ENCODE assay signal across 8 mouse cellular contexts in the genomic region with DNA sequence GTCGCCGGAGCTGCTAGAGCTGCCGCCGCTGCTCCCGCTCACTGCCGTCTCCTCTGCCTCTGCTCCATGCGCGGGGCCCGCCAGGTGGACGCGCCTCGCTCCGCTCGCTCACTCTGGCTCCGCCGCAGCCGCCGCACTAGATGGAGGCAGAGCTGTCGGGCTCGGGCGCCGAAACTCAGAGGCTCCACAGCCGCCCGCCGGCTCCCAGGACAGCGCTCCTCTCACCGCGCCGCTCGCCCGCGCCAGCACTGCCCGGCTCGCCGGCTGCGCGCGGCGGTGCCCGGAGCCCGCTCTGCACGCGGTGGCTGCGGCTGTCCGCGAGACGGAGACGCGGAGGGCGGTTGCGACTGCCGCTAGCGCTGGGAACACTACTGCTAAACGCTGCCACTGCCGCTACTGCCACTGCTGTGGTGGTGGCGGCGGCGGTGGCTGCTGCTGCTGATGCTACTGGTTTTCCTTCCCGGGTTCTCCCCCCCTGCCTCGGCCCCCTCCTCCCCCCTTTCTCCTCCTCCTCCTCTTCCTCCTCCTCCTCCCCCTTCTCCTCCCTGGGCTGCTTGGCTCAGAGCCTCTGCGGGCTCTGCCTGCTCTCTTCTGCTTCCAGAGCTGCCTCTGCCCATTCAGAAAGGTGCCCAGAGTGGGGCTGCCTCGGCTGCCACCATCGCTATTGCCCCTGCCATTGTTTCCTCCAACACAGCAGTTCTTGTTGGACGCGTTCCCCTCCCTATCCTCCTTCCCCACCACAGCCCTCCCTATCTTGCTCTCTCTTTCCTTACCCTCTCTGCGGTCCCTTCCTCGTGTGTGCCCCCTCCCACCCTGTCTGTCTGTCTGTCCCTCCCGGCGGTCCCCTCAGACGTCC. TPM values are rescaled to one million over a fixed set of nuclear protein-coding genes. Genes with fewer than 3 reads are reported as not detected.
DNase-seq lines count a peak whose midpoint lies in the region; ATAC-seq lines count a peak whose summit lies in the region.

A gene (minus strand): TSS at position 450 of the 856 bp plus-strand sequence.

- WGBS in embryonic facial prominence, embryonic 13.5 days = 29% methylated on average over 50 of the region's 70 CpGs
- WGBS in heart, embryonic 16.5 days = 15% methylated on average over 53 of the region's 70 CpGs
- WGBS in liver, embryonic 12.5 days (ENCODE audit: insufficient replicate concordance) = 16% methylated on average over 25 of the region's 70 CpGs
- WGBS in neural tube, embryonic 13.5 days = 23% methylated on average over 55 of the region's 70 CpGs

- H3K27me3 ChIP-seq in embryonic facial prominence, embryonic 13.5 days = peaks cover 57% of the 10 kb centered on the region
- H3K27me3 ChIP-seq in heart, embryonic 16.5 days (ENCODE audit: control insufficient read depth, insufficient read depth, low read length) = peaks cover 10% of the 10 kb centered on the region
- H3K27me3 ChIP-seq in liver, embryonic 12.5 days (replicated peaks) = peaks cover 74% of the 10 kb centered on the region
- H3K27me3 ChIP-seq in neural tube, embryonic 13.5 days = peaks cover 49% of the 10 kb centered on the region

- peak; percentile 26 for DNase-seq in urinary bladder, adult 2 months (ENCODE audit: low spot score)
- no peak for DNase-seq in urinary bladder, postnatal 10 days (ENCODE audit: low spot score)
- peak; percentile 14 to 63 for DNase-seq in kidney, postnatal 25 days
- DNase-seq in thymus, postnatal 4 days = peak; percentile 29

- peak within 1 kb of the TSS; percentile 68 for H3K9ac ChIP-seq in embryonic facial prominence, embryonic 13.5 days
- peak within 1 kb of the TSS; percentile 72 for H3K9ac ChIP-seq in heart, embryonic 16.5 days (ENCODE audit: low read length)
- no peak within 1 kb of the TSS for H3K9ac ChIP-seq in liver, embryonic 12.5 days
- H3K9ac ChIP-seq in neural tube, embryonic 13.5 days = peak within 1 kb of the TSS; percentile 85

- H3K4me3 ChIP-seq in embryonic facial prominence, embryonic 13.5 days = peak within 1 kb of the TSS; percentile 53
- H3K4me3 ChIP-seq in heart, embryonic 16.5 days (ENCODE audit: low read length) = peak within 1 kb of the TSS; percentile 62
- H3K4me3 ChIP-seq in liver, embryonic 12.5 days = peak within 1 kb of the TSS; percentile 51
- peak within 1 kb of the TSS; percentile 61 for H3K4me3 ChIP-seq in neural tube, embryonic 13.5 days

- peak within 1 kb of the TSS; percentile 70 for H3K4me2 ChIP-seq in embryonic facial prominence, embryonic 13.5 days
- H3K4me2 ChIP-seq in heart, embryonic 16.5 days (ENCODE audit: low read depth, low read length) = peak within 1 kb of the TSS; percentile 77
- peak within 1 kb of the TSS; percentile 68 for H3K4me2 ChIP-seq in liver, embryonic 12.5 days
- H3K4me2 ChIP-seq in neural tube, embryonic 13.5 days = peak within 1 kb of the TSS; percentile 57

- peak; percentile 74 for ATAC-seq in embryonic facial prominence, embryonic 13.5 days (ENCODE audit: insufficient number of reproducible peaks, insufficient read depth, low FRiP score, low TSS enrichment, low read depth)
- peak; percentile 77 for ATAC-seq in heart, embryonic 16.5 days (replicated peaks; ENCODE audit: extremely low read depth, insufficient read depth, low FRiP score)
- peak; percentile 27; the same call in 1 of the 2 replicates for ATAC-seq in liver, embryonic 12.5 days
- peak; percentile 87 for ATAC-seq in neural tube, embryonic 13.5 days (ENCODE audit: low read depth)

- H3K36me3 ChIP-seq in embryonic facial prominence, embryonic 13.5 days = no peaks in the 10 kb centered on the region
- H3K36me3 ChIP-seq in heart, embryonic 16.5 days (ENCODE audit: control insufficient read depth, insufficient read depth) = no peaks in the 10 kb centered on the region
- no peaks in the 10 kb centered on the region for H3K36me3 ChIP-seq in liver, embryonic 12.5 days
- no peaks in the 10 kb centered on the region for H3K36me3 ChIP-seq in neural tube, embryonic 13.5 days

- H3K9me3 ChIP-seq in embryonic facial prominence, embryonic 13.5 days = no peaks in the 10 kb centered on the region
- no peaks in the 10 kb centered on the region for H3K9me3 ChIP-seq in heart, embryonic 16.5 days (replicated peaks; ENCODE audit: control insufficient read depth, low read length)
- no peaks in the 10 kb centered on the region; the same call in 1 of the 2 replicates for H3K9me3 ChIP-seq in liver, embryonic 12.5 days (replicated peaks)
- H3K9me3 ChIP-seq in neural tube, embryonic 13.5 days = no peaks in the 10 kb centered on the region

- H3K4me1 ChIP-seq in embryonic facial prominence, embryonic 13.5 days = no peaks in the 10 kb centered on the region
- H3K4me1 ChIP-seq in heart, embryonic 16.5 days (ENCODE audit: control insufficient read depth, insufficient read depth, low read length) = no peaks in the 10 kb centered on the region
- H3K4me1 ChIP-seq in liver, embryonic 12.5 days = no peaks in the 10 kb centered on the region
- peaks cover 5% of the 10 kb centered on the region; the same call in 1 of the 2 replicates for H3K4me1 ChIP-seq in neural tube, embryonic 13.5 days (replicated peaks)

- H3K27ac ChIP-seq in embryonic facial prominence, embryonic 13.5 days = peak within 1 kb of the TSS; percentile 69
- H3K27ac ChIP-seq in heart, embryonic 16.5 days (ENCODE audit: low read length) = peak within 1 kb of the TSS; percentile 59
- no peak within 1 kb of the TSS for H3K27ac ChIP-seq in liver, embryonic 12.5 days
- peak within 1 kb of the TSS; percentile 96 for H3K27ac ChIP-seq in neural tube, embryonic 13.5 days (replicated peaks)

RNA-seq across cellular contexts. Expression of the gene that starts here (rescaled TPM):
- polyA plus RNA-seq in urinary bladder, adult 2 months (2012; rRNA removed) = 0.10 and 0.12 TPM in 2 replicates
- polyA plus RNA-seq in embryonic facial prominence, embryonic 13.5 days (2015; fragmentation: Nextera tagmentation; extraction: Ambion mirVana) = 1.7 and 2.6 TPM in 2 replicates
- polyA plus RNA-seq in heart, embryonic 16.5 days (2015; fragmentation: Nextera tagmentation; extraction: Ambion mirVana) = 1.0 and 2.0 TPM in 2 replicates
- polyA plus RNA-seq in liver, embryonic 12.5 days (2016; fragmentation: Nextera tagmentation; extraction: Ambion mirVana) = 0.02 TPM in 1 of 2 replicates, not detected in the other
- 9.3 and 10.4 TPM in 2 replicates for polyA plus RNA-seq in neural tube, embryonic 13.5 days (2015; fragmentation: Nextera tagmentation; extraction: Ambion mirVana)

Comparison
In these comparisons a context has a peak if more than half of its experiments do, and no peak if none do; other contexts are left out.
1. Peak in DNase-seq in urinary bladder, adult 2 months; RNA of the gene not detected or under 1 TPM.
2. Peak in ATAC-seq, H3K4me3 ChIP-seq and H3K4me2 ChIP-seq in liver, embryonic 12.5 days; RNA of the gene not detected or under 1 TPM.
3. ATAC-seq: peak in every context shown above with its lines; median percentile 87 in neural tube, embryonic 13.5 days; 77 in heart, embryonic 16.5 days; 74 in embryonic facial prominence, embryonic 13.5 days; 27 in liver, embryonic 12.5 days.